Mouse (Mus musculus) liver, postnatal 0 days (tissue): ENCODE measurements around the gene Tlr8. TPM values are rescaled to one million over a fixed set of nuclear protein-coding genes. Genes with fewer than 3 reads are reported as not detected.

Experiments used
- ATAC-seq: fragments of 200-750 bp; cut with Nextera tagmentation; 2 replicates; pipeline ENCODE4 v1.8.0; 2017; ENCODE audit warnings: mild to moderate bottlenecking, moderate library complexity
- DNase-seq: peaks from one replicate; pipeline ENCODE4 v3.0.0-alpha.2; 2016
- H3K27ac ChIP-seq: fragments of 300-500 bp; sonication (generic); 2 replicates; pipeline ENCODE4 v1.5.1; 2014; ENCODE audit warnings: antibody characterized with exemption, moderate library complexity, mild to moderate bottlenecking, low read depth
- H3K27me3 ChIP-seq: fragments of 300-500 bp; sonication (generic); 2 replicates; pipeline ENCODE4 v1.6.1; 2014; ENCODE audit warnings: low read length, control low read depth, mixed read lengths; ENCODE audit not compliant: insufficient read depth
- H3K36me3 ChIP-seq: fragments of 300-500 bp; sonication (generic); replicated peaks from 2 replicates; pipeline ENCODE4 v1.6.1; 2014; ENCODE audit warnings: mild to moderate bottlenecking, control low read depth, low read length, moderate library complexity, mixed read lengths; ENCODE audit not compliant: insufficient read depth
- H3K4me1 ChIP-seq: fragments of 300-500 bp; sonication (generic); 2 replicates; pipeline ENCODE4 v1.6.1; 2014; ENCODE audit warnings: antibody characterized with exemption, mild to moderate bottlenecking, control low read depth; ENCODE audit not compliant: insufficient read depth
- H3K4me2 ChIP-seq: fragments of 300-500 bp; sonication (generic); 2 replicates; pipeline ENCODE4 v1.6.1; 2014; ENCODE audit warnings: low read depth, mild to moderate bottlenecking, low read length, moderate library complexity, mixed read lengths
- H3K4me3 ChIP-seq: fragments of 300-500 bp; sonication (generic); 2 replicates; pipeline ENCODE4 v1.5.1; 2014; ENCODE audit warnings: low read depth, low read length
- H3K9ac ChIP-seq: fragments of 300-500 bp; sonication (generic); replicated peaks from 2 replicates; pipeline ENCODE4 v1.6.1; 2014; ENCODE audit warnings: mild to moderate bottlenecking, moderate library complexity
- H3K9me3 ChIP-seq: fragments of 300-500 bp; sonication (generic); 2 replicates; pipeline ENCODE4 v1.6.1; 2016; ENCODE audit warnings: mild to moderate bottlenecking, control low read depth, low read length, mixed read lengths
- CTCF ChIP-seq: sonication (generic); IDR thresholded peaks from 2 replicates; pipeline ENCODE4 v1.5.1; 2016; ENCODE audit warnings: antibody characterized with exemption, low read depth
- EP300 ChIP-seq: IDR thresholded peaks from 2 replicates; pipeline ENCODE4 v1.6.1; 2016; ENCODE audit warnings: antibody characterized with exemption, low read depth, mild to moderate bottlenecking
- WGBS: fragments of 180-500 bp; shearing (Covaris S2); extraction: QIAGEN DNeasy Blood & Tissue Kit; methylation state at CpG from one replicate; pipeline ENCODE4 v1.1.7; 2014; ENCODE audit not compliant: insufficient replicate concordance; 5-methylcytosine and 5-hydroxymethylcytosine counted together
- polyA plus RNA-seq: library from polyadenylated mRNA; unstranded; fragments of >200 nt; fragmentation: Nextera tagmentation; extraction: Ambion mirVana; gene quantifications from 2 replicates; pipeline ENCODE4 v1.2.1, GENCODE M21; 2015

The Tlr8 gene
- polyA plus RNA-seq, 1 experiment from 2014 or later = 0.96 TPM

DNA sequence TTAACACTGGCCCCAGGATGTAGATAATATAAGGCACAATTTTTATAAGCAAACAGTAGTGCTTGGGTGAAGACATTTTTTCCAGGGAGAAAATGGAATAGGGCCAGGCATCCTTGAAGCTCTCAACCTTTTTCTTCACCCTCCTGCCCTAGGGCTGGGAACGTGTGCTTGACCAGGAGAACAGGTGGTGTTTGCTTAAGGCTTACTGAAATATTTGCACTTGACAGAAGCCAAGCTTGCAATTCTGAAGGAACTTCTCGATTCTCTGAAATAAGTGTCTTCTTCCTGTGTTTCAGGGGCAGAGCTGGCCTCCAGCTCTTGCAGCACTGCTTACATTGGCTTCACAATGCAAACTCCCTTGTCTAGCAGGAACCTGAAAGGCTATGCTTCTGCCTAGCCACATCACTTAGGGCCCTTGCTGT lies 68.9 kb downstream of the Tlr8 start:
- H3K27ac ChIP-seq = 0 out of 2 replicates have a peak overlapping the region, but pooled peaks have one; percentile 52
- H3K4me2 ChIP-seq = no peak overlapping the region
- no peaks in the 10 kb centered on the region for H3K9me3 ChIP-seq
- H3K9ac ChIP-seq = no peak overlapping the region
- no peak overlapping the region for H3K4me3 ChIP-seq
- WGBS = 37% methylated on average over 2 of the region's 2 CpGs
- no peak for ATAC-seq
- H3K4me1 ChIP-seq = no peaks in the 10 kb centered on the region
- DNase-seq = no peak
- TF ChIP-seq CTCF = no peak
- no peak for TF ChIP-seq EP300
- no peaks in the 10 kb centered on the region for H3K27me3 ChIP-seq
- H3K36me3 ChIP-seq = no peaks in the 10 kb centered on the region

Other genes with a start within 250 kb of the Tlr8 start
- 1,722 and 1,837 TPM in 2 replicates for gene Tmsb4x, start 55.0 kb downstream of the Tlr8 start, polyA plus RNA-seq
- gene Tlr7, start 66.2 kb upstream of the Tlr8 start, polyA plus RNA-seq = 1.0 and 2.3 TPM in 2 replicates
- gene Prps2, start 118.4 kb upstream of the Tlr8 start, polyA plus RNA-seq = 3.9 and 4.0 TPM in 2 replicates